Mouse (Mus musculus) cerebellum, adult 9-10 months (tissue): ENCODE results near the gene Nhsl1.
A peak's percentile ranks its signal among the peaks of the same experiment; 100 is the strongest.

Experiments used
- DNase-seq: peaks from one replicate; pipeline ENCODE4 v3.0.0; 2022

The Nhsl1 gene

GRCm38 (mm10) chr10:18404679-18405078, 85.9 kb downstream of the Nhsl1 start:
- no peak for DNase-seq

GRCm38 (mm10) chr10:18407062-18407830, 88.5 kb downstream of the Nhsl1 start:
- DNase-seq = peak; percentile 68

GRCm38 (mm10) chr10:18408128-18408527, 89.3 kb downstream of the Nhsl1 start:
- peak; percentile 32 for DNase-seq

GRCm38 (mm10) chr10:18408635-18409034, 89.8 kb downstream of the Nhsl1 start:
- no peak for DNase-seq

GRCm38 (mm10) chr10:18409068-18409467, 90.3 kb downstream of the Nhsl1 start:
- peak; percentile 57 for DNase-seq

- DNase-seq = no peak
These were observed 92.5 kb downstream of the Nhsl1 start for GRCm38 (mm10) chr10:18411266-18411665.

- DNase-seq = no peak
These were observed 97.2 kb downstream of the Nhsl1 start for GRCm38 (mm10) chr10:18415946-18416345.

GRCm38 (mm10) chr10:18418160-18418559, 99.4 kb downstream of the Nhsl1 start:
- no peak for DNase-seq

GRCm38 (mm10) chr10:18419508-18419907, 100.7 kb downstream of the Nhsl1 start:
- no peak for DNase-seq

- peak; percentile 38 for DNase-seq
These were observed 101.6 kb downstream of the Nhsl1 start for GRCm38 (mm10) chr10:18420259-18421000.

- no peak for DNase-seq
These were observed 104.2 kb downstream of the Nhsl1 start for GRCm38 (mm10) chr10:18422968-18423367.

GRCm38 (mm10) chr10:18423557-18423956, 104.8 kb downstream of the Nhsl1 start:
- no peak for DNase-seq

GRCm38 (mm10) chr10:18427866-18428265, 109.1 kb downstream of the Nhsl1 start:
- DNase-seq = no peak

- no peak for DNase-seq
These were observed 110.7 kb downstream of the Nhsl1 start for GRCm38 (mm10) chr10:18429533-18429932.

- DNase-seq = no peak
These were observed 111.4 kb downstream of the Nhsl1 start for GRCm38 (mm10) chr10:18430141-18430540.

GRCm38 (mm10) chr10:18430973-18431372, 112.2 kb downstream of the Nhsl1 start:
- DNase-seq = no peak

- DNase-seq = no peak
These were observed 112.8 kb downstream of the Nhsl1 start for GRCm38 (mm10) chr10:18431546-18431945.

- no peak for DNase-seq
These were observed 116.7 kb downstream of the Nhsl1 start for GRCm38 (mm10) chr10:18435454-18435853.

- DNase-seq = no peak
These were observed 117.2 kb downstream of the Nhsl1 start for GRCm38 (mm10) chr10:18435938-18436337.

- DNase-seq = no peak
These were observed 118.8 kb downstream of the Nhsl1 start for GRCm38 (mm10) chr10:18437584-18437983.

- DNase-seq = no peak
These were observed 127.0 kb downstream of the Nhsl1 start for GRCm38 (mm10) chr10:18445603-18446358.

GRCm38 (mm10) chr10:18446359-18446820, 127.6 kb downstream of the Nhsl1 start:
- DNase-seq = no peak

- DNase-seq = no peak
These were observed 128.5 kb downstream of the Nhsl1 start for GRCm38 (mm10) chr10:18447299-18447698.
